ENCODE assay signal across 17 mouse cellular contexts in the genomic region with DNA sequence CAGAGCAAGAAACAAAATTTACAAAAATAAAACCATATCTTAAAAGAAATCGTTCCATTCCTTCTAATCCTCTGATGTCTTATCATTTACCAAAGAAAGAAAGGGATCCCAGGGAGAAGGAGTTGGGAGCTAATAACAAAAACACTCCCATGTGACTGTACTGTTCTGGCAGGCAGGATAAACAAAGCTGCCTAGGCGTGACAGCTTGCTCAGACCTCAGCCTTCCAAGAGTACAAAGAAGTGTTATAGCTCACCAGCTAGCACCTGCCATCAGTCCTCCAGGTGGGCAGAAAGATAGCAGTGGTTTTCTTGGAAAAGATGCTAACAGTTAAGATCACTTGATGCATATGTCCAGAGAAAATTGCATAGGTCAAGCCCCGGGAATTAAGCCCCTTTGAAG.
DNase-seq lines count a peak whose midpoint lies in the region; ATAC-seq lines count a peak whose summit lies in the region.
"Had no signal": no experiment of that assay in that cellular context is flagged by ENCODE, and none has a peak within 500 bp of the region (broad histone marks: within the 10 kb centered on the region; RNA-seq: fewer than 3 reads in every experiment).

No protein-coding gene starts in this region.

- H3K27ac ChIP-seq in forebrain, embryonic 13.5 days = peak overlapping the region; percentile 49
- H3K27ac ChIP-seq in forebrain, embryonic 10.5 days = no peak overlapping the region
- H3K27ac ChIP-seq in kidney, embryonic 16.5 days (ENCODE audit: low read length) = no peak overlapping the region
- no peak overlapping the region; the same call in 1 of the 2 replicates for H3K27ac ChIP-seq in midbrain, embryonic 13.5 days
- no peak overlapping the region; the same call in 1 of the 2 replicates for H3K27ac ChIP-seq in midbrain, embryonic 10.5 days (replicated peaks)
- no peak overlapping the region for H3K27ac ChIP-seq in stomach, embryonic 16.5 days (ENCODE audit: low read length)
- H3K27ac ChIP-seq: heart, embryonic 15.5 days; hindbrain, embryonic 12.5 days; liver, embryonic 12.5 days had no signal

- H3K27me3 ChIP-seq in forebrain, embryonic 13.5 days = no peaks in the 10 kb centered on the region
- no peaks in the 10 kb centered on the region for H3K27me3 ChIP-seq in forebrain, embryonic 10.5 days (ENCODE audit: poor library complexity, severe bottlenecking)
- H3K27me3 ChIP-seq in kidney, embryonic 16.5 days (ENCODE audit: insufficient read depth, low read length) = no peaks in the 10 kb centered on the region
- H3K27me3 ChIP-seq in midbrain, embryonic 13.5 days = no peaks in the 10 kb centered on the region
- H3K27me3 ChIP-seq in midbrain, embryonic 10.5 days (ENCODE audit: low read depth, poor library complexity, severe bottlenecking) = no peaks in the 10 kb centered on the region
- no peaks in the 10 kb centered on the region for H3K27me3 ChIP-seq in stomach, embryonic 16.5 days (ENCODE audit: control insufficient read depth, insufficient read depth, low read length)
- H3K27me3 ChIP-seq: heart, embryonic 15.5 days; hindbrain, embryonic 12.5 days; liver, embryonic 12.5 days had no signal

- peaks cover 11% of the 10 kb centered on the region for H3K4me1 ChIP-seq in forebrain, embryonic 13.5 days
- peaks cover 6% of the 10 kb centered on the region; the same call in 1 of the 2 replicates for H3K4me1 ChIP-seq in forebrain, embryonic 10.5 days
- H3K4me1 ChIP-seq in kidney, embryonic 16.5 days (ENCODE audit: insufficient read depth, low read length) = peaks cover 4% of the 10 kb centered on the region; the same call in 1 of the 2 replicates
- H3K4me1 ChIP-seq in midbrain, embryonic 13.5 days (replicated peaks) = peaks cover 12% of the 10 kb centered on the region
- H3K4me1 ChIP-seq in midbrain, embryonic 10.5 days = peaks cover 9% of the 10 kb centered on the region
- H3K4me1 ChIP-seq in stomach, embryonic 16.5 days (ENCODE audit: control insufficient read depth, insufficient read depth, low read length) = peaks cover 5% of the 10 kb centered on the region; the same call in 1 of the 2 replicates
- H3K4me1 ChIP-seq: liver, embryonic 12.5 days had no signal

- ATAC-seq in forebrain, embryonic 13.5 days = peak; percentile 88
- ATAC-seq in kidney, embryonic 16.5 days (ENCODE audit: low FRiP score, low TSS enrichment) = peak; percentile 79; the same call in 1 of the 2 replicates
- ATAC-seq in midbrain, embryonic 13.5 days = 0 out of 2 replicates have a peak, but pooled peaks have one; percentile 55
- peak; percentile 73; the same call in 1 of the 2 replicates for ATAC-seq in stomach, embryonic 16.5 days (ENCODE audit: insufficient read depth, low FRiP score)
- ATAC-seq: intestine, postnatal 0 days; liver, embryonic 12.5 days had no signal

- H3K9ac ChIP-seq in forebrain, embryonic 13.5 days = no peak overlapping the region
- H3K9ac ChIP-seq in kidney, embryonic 16.5 days (replicated peaks; ENCODE audit: low read length) = no peak overlapping the region
- no peak overlapping the region for H3K9ac ChIP-seq in midbrain, embryonic 13.5 days (replicated peaks)
- H3K9ac ChIP-seq in stomach, embryonic 16.5 days (ENCODE audit: low read length) = no peak overlapping the region
- H3K9ac ChIP-seq: heart, embryonic 15.5 days; hindbrain, embryonic 12.5 days; liver, embryonic 12.5 days had no signal

- H3K36me3 ChIP-seq in forebrain, embryonic 13.5 days (ENCODE audit: poor library complexity, severe bottlenecking) = no peaks in the 10 kb centered on the region
- no peaks in the 10 kb centered on the region for H3K36me3 ChIP-seq in forebrain, embryonic 10.5 days (replicated peaks)
- H3K36me3 ChIP-seq in kidney, embryonic 16.5 days (ENCODE audit: insufficient read depth, low read length) = no peaks in the 10 kb centered on the region
- no peaks in the 10 kb centered on the region for H3K36me3 ChIP-seq in midbrain, embryonic 13.5 days
- H3K36me3 ChIP-seq in midbrain, embryonic 10.5 days = no peaks in the 10 kb centered on the region
- H3K36me3 ChIP-seq in stomach, embryonic 16.5 days (ENCODE audit: control insufficient read depth, insufficient read depth, low read length) = no peaks in the 10 kb centered on the region
- H3K36me3 ChIP-seq: hindbrain, embryonic 12.5 days; liver, embryonic 12.5 days had no signal

- H3K4me2 ChIP-seq in forebrain, embryonic 13.5 days = no peak overlapping the region
- H3K4me2 ChIP-seq in kidney, embryonic 16.5 days (replicated peaks; ENCODE audit: low read depth, low read length) = no peak overlapping the region
- no peak overlapping the region for H3K4me2 ChIP-seq in midbrain, embryonic 13.5 days (replicated peaks)
- no peak overlapping the region for H3K4me2 ChIP-seq in stomach, embryonic 16.5 days (ENCODE audit: low read depth, low read length)
- H3K4me2 ChIP-seq: heart, embryonic 15.5 days; hindbrain, embryonic 12.5 days; liver, embryonic 12.5 days had no signal

- DNase-seq in forebrain, embryonic 10.5 days (ENCODE audit: extremely low spot score, low spot score) = no peak
- no peak for DNase-seq in kidney, postnatal 10 days
- no peak for DNase-seq in midbrain, embryonic 10.5 days (ENCODE audit: low spot score)
- DNase-seq in layer of hippocampus, postnatal 25 days (ENCODE audit: extremely low spot score in 1 of 2, low spot score in 1 of 2) = no peak
- DNase-seq: adrenal gland, postnatal 10 days; cerebellum, adult 2 months; gastrocnemius, postnatal 10 days; heart, adult 18-20 months; right cerebral cortex, adult 18-20 months had no signal

- H3K4me3 ChIP-seq in forebrain, embryonic 13.5 days = no peak overlapping the region
- no peak overlapping the region for H3K4me3 ChIP-seq in forebrain, embryonic 10.5 days
- no peak overlapping the region for H3K4me3 ChIP-seq in kidney, embryonic 16.5 days (ENCODE audit: low read length)
- H3K4me3 ChIP-seq in midbrain, embryonic 13.5 days (replicated peaks) = no peak overlapping the region
- no peak overlapping the region for H3K4me3 ChIP-seq in midbrain, embryonic 10.5 days
- H3K4me3 ChIP-seq in stomach, embryonic 16.5 days (replicated peaks; ENCODE audit: low read length) = no peak overlapping the region
- H3K4me3 ChIP-seq: heart, embryonic 15.5 days; hindbrain, embryonic 12.5 days; liver, embryonic 12.5 days had no signal

- no peaks in the 10 kb centered on the region for H3K9me3 ChIP-seq in forebrain, embryonic 13.5 days (replicated peaks)
- no peaks in the 10 kb centered on the region for H3K9me3 ChIP-seq in forebrain, embryonic 10.5 days
- no peaks in the 10 kb centered on the region for H3K9me3 ChIP-seq in kidney, embryonic 16.5 days (ENCODE audit: low read length)
- H3K9me3 ChIP-seq in midbrain, embryonic 13.5 days = no peaks in the 10 kb centered on the region
- no peaks in the 10 kb centered on the region for H3K9me3 ChIP-seq in midbrain, embryonic 10.5 days (replicated peaks)
- no peaks in the 10 kb centered on the region for H3K9me3 ChIP-seq in stomach, embryonic 16.5 days (replicated peaks; ENCODE audit: control insufficient read depth, low read length)
- H3K9me3 ChIP-seq: heart, embryonic 15.5 days; hindbrain, embryonic 12.5 days; liver, embryonic 12.5 days had no signal

- WGBS in forebrain, embryonic 13.5 days = 37% methylated on average over 3 of the region's 3 CpGs
- WGBS in forebrain, embryonic 10.5 days = 57% methylated on average over 3 of the region's 3 CpGs
- 48% methylated on average over 3 of the region's 3 CpGs for WGBS in kidney, embryonic 16.5 days
- WGBS in midbrain, embryonic 13.5 days = 38% methylated on average over 3 of the region's 3 CpGs
- 52% methylated on average over 3 of the region's 3 CpGs for WGBS in midbrain, embryonic 10.5 days
- WGBS in stomach, embryonic 16.5 days = 30% methylated on average over 3 of the region's 3 CpGs
